Mouse (Mus musculus) heart, embryonic 15.5 days (tissue): ENCODE measurements around the gene Gabarapl1. TPM values are rescaled to one million over a fixed set of nuclear protein-coding genes. Genes with fewer than 3 reads are reported as not detected.

ENCODE experiments used
- ATAC-seq: fragments of 200-750 bp; cut with Nextera tagmentation; replicated peaks from 2 replicates; pipeline ENCODE4 v1.8.0; 2017; ENCODE audit warnings: low read depth, moderate TSS enrichment; ENCODE audit not compliant: insufficient number of reproducible peaks, insufficient read depth, low FRiP score
- H3K27ac ChIP-seq: fragments of 300-500 bp; sonication (generic); 2 replicates; pipeline ENCODE4 v1.5.1; 2015; ENCODE audit warnings: mild to moderate bottlenecking, inconsistent platforms
- H3K27me3 ChIP-seq: fragments of 300-500 bp; sonication (generic); 2 replicates; pipeline ENCODE4 v1.6.1; 2015; ENCODE audit warnings: inconsistent platforms
- H3K36me3 ChIP-seq: fragments of 300-500 bp; sonication (generic); 2 replicates; pipeline ENCODE4 v1.6.1; 2015; ENCODE audit warnings: mild to moderate bottlenecking, inconsistent platforms
- H3K4me1 ChIP-seq: fragments of 300-500 bp; sonication (generic); replicated peaks from 2 replicates; pipeline ENCODE4 v1.6.1; 2015; ENCODE audit warnings: inconsistent platforms
- H3K4me2 ChIP-seq: fragments of 300-500 bp; sonication (generic); 2 replicates; pipeline ENCODE4 v1.6.1; 2015; ENCODE audit warnings: inconsistent platforms, mild to moderate bottlenecking, moderate library complexity
- H3K4me3 ChIP-seq: fragments of 300-500 bp; sonication (generic); 2 replicates; pipeline ENCODE4 v1.5.1; 2015; ENCODE audit warnings: mild to moderate bottlenecking, inconsistent platforms
- H3K9ac ChIP-seq: fragments of 300-500 bp; sonication (generic); 2 replicates; pipeline ENCODE4 v1.6.1; 2015; ENCODE audit warnings: mild to moderate bottlenecking, inconsistent platforms
- H3K9me3 ChIP-seq: fragments of 300-500 bp; sonication (generic); replicated peaks from 2 replicates; pipeline ENCODE4 v1.6.1; 2016; ENCODE audit warnings: inconsistent platforms
- WGBS: fragments of 180-500 bp; shearing (Covaris S2); methylation state at CpG from one replicate; pipeline ENCODE4 v1.1.7; 2015; ENCODE audit warnings: mixed read lengths; 5-methylcytosine and 5-hydroxymethylcytosine counted together
- polyA plus RNA-seq: library from polyadenylated mRNA; unstranded; fragments of >200 nt; fragmentation: Nextera tagmentation; extraction: Ambion mirVana; gene quantifications from 2 replicates; pipeline ENCODE4 v1.2.1, GENCODE M21; 2015

Gabarapl1 gene
- polyA plus RNA-seq, 1 experiment from 2014 or later, result 41.6 TPM

GRCm38 (mm10) chr6:129514376-129514775 lies 18.6 kb upstream of the Gabarapl1 start:
- 34% methylated on average over 2 of the region's 2 CpGs for WGBS
- no peak overlapping the region for H3K27ac ChIP-seq
- ATAC-seq, result no peak

GRCm38 (mm10) chr6:129515068-129515467 lies 17.9 kb upstream of the Gabarapl1 start:
- H3K9me3 ChIP-seq, result no peaks in the 10 kb centered on the region
- no peak overlapping the region for H3K27ac ChIP-seq
- ATAC-seq, result no peak
- no peaks in the 10 kb centered on the region for H3K27me3 ChIP-seq
- H3K4me3 ChIP-seq, result no peak overlapping the region
- H3K4me2 ChIP-seq, result no peak overlapping the region
- peaks cover 6% of the 10 kb centered on the region; the same call in 1 of the 2 replicates for H3K4me1 ChIP-seq
- WGBS, result 78% methylated on average over 3 of the region's 3 CpGs
- H3K36me3 ChIP-seq, result no peaks in the 10 kb centered on the region
- no peak overlapping the region for H3K9ac ChIP-seq

More at GRCm38 (mm10) chr6:129514376-129514775, 18.6 kb upstream of the Gabarapl1 start:
- Histone ChIP-seq H3K9me3 (no peaks in the 10 kb centered on the region), H3K4me1 (peaks cover 6% of the 10 kb centered on the region; the same call in 1 of the 2 replicates), H3K4me2 (no peak overlapping the region), H3K36me3 (no peaks in the 10 kb centered on the region), H3K9ac (no peak overlapping the region), H3K4me3 (no peak overlapping the region), H3K27me3 (no peaks in the 10 kb centered on the region)

- H3K36me3 ChIP-seq, result no peaks in the 10 kb centered on the region
- no peak overlapping the region for H3K9ac ChIP-seq
- H3K4me2 ChIP-seq, result no peak overlapping the region
- peaks cover 6% of the 10 kb centered on the region; the same call in 1 of the 2 replicates for H3K4me1 ChIP-seq
- H3K27ac ChIP-seq, result no peak overlapping the region
- H3K9me3 ChIP-seq, result no peaks in the 10 kb centered on the region
- H3K4me3 ChIP-seq, result no peak overlapping the region
- no peak for ATAC-seq
- no peaks in the 10 kb centered on the region for H3K27me3 ChIP-seq
- 80% methylated on average over 10 of the region's 10 CpGs for WGBS
Observed at GRCm38 (mm10) chr6:129516388-129516787, 16.6 kb upstream of the Gabarapl1 start.

GRCm38 (mm10) chr6:129517752-129518408 lies 15.1 kb upstream of the Gabarapl1 start:
- WGBS, result 49% methylated on average over 2 of the region's 2 CpGs
- peak; percentile 70; the same call in 1 of the 2 replicates for ATAC-seq

GRCm38 (mm10) chr6:129526069-129526468 lies 6.9 kb upstream of the Gabarapl1 start:
- no peak overlapping the region for H3K27ac ChIP-seq
- no peak overlapping the region for H3K4me2 ChIP-seq
- H3K27me3 ChIP-seq, result no peaks in the 10 kb centered on the region
- no peaks in the 10 kb centered on the region for H3K4me1 ChIP-seq
- H3K36me3 ChIP-seq, result no peaks in the 10 kb centered on the region
- no peak overlapping the region for H3K4me3 ChIP-seq
- H3K9ac ChIP-seq, result no peak overlapping the region
- no peak for ATAC-seq
- no peaks in the 10 kb centered on the region for H3K9me3 ChIP-seq

More at GRCm38 (mm10) chr6:129517752-129518408, 15.1 kb upstream of the Gabarapl1 start:
- no peak overlapping the region for H3K9ac ChIP-seq
- H3K27ac ChIP-seq, result no peak overlapping the region
- no peaks in the 10 kb centered on the region for H3K36me3 ChIP-seq
- no peak overlapping the region for H3K4me3 ChIP-seq
- H3K9me3 ChIP-seq, result no peaks in the 10 kb centered on the region
- no peaks in the 10 kb centered on the region for H3K27me3 ChIP-seq
- H3K4me2 ChIP-seq, result no peak overlapping the region
- peaks cover 6% of the 10 kb centered on the region; the same call in 1 of the 2 replicates for H3K4me1 ChIP-seq

GRCm38 (mm10) chr6:129527416-129527815 lies 5.5 kb upstream of the Gabarapl1 start:
- Histone ChIP-seq H3K27ac (no peak overlapping the region), H3K36me3 (no peaks in the 10 kb centered on the region), H3K4me3 (no peak overlapping the region), H3K4me1 (peaks cover 3% of the 10 kb centered on the region), H3K9ac (no peak overlapping the region), H3K4me2 (no peak overlapping the region), H3K27me3 (no peaks in the 10 kb centered on the region), H3K9me3 (no peaks in the 10 kb centered on the region)
- no peak for ATAC-seq
- WGBS, result 55% methylated on average over 2 of the region's 2 CpGs

- H3K4me3 ChIP-seq, result no peak overlapping the region
- no peak overlapping the region for H3K9ac ChIP-seq
- peaks cover 13% of the 10 kb centered on the region for H3K4me1 ChIP-seq
- H3K4me2 ChIP-seq, result no peak overlapping the region
- no peak for ATAC-seq
- H3K27ac ChIP-seq, result no peak overlapping the region
- H3K27me3 ChIP-seq, result no peaks in the 10 kb centered on the region
- no peaks in the 10 kb centered on the region for H3K9me3 ChIP-seq
- WGBS, result 68% methylated on average over 1 of the region's 1 CpGs
- H3K36me3 ChIP-seq, result no peaks in the 10 kb centered on the region
Observed at GRCm38 (mm10) chr6:129529605-129530004, 3.4 kb upstream of the Gabarapl1 start.

GRCm38 (mm10) chr6:129530261-129530660 lies 2.7 kb upstream of the Gabarapl1 start:
- no peak overlapping the region for H3K4me2 ChIP-seq
- H3K4me1 ChIP-seq, result peaks cover 19% of the 10 kb centered on the region
- H3K9ac ChIP-seq, result no peak overlapping the region
- ATAC-seq, result no peak
- no peaks in the 10 kb centered on the region for H3K27me3 ChIP-seq
- H3K36me3 ChIP-seq, result no peaks in the 10 kb centered on the region
- no peak overlapping the region for H3K4me3 ChIP-seq
- H3K9me3 ChIP-seq, result no peaks in the 10 kb centered on the region
- H3K27ac ChIP-seq, result no peak overlapping the region

GRCm38 (mm10) chr6:129532556-129532941 lies 411 bp upstream of the Gabarapl1 start:
- whole genome bisulfite sequencing, result 28% methylated on average over 7 of the region's 7 CpGs
- no peaks in the 10 kb centered on the region for H3K27me3 ChIP-seq
- H3K4me1 ChIP-seq, result peaks cover 27% of the 10 kb centered on the region
- 0 out of 2 replicates have a peak, but pooled peaks have one; percentile 5 for ATAC-seq
- peaks cover 2% of the 10 kb centered on the region; the same call in 1 of the 2 replicates for H3K36me3 ChIP-seq
- peak overlapping the region; percentile 66 for H3K27ac ChIP-seq
- H3K9ac ChIP-seq, result peak overlapping the region; percentile 70; the same call in 1 of the 2 replicates
- H3K4me2 ChIP-seq, result peak overlapping the region; percentile 87
- H3K9me3 ChIP-seq, result no peaks in the 10 kb centered on the region
- H3K4me3 ChIP-seq, result peak overlapping the region; percentile 71

- H3K36me3 ChIP-seq, result peaks cover 14% of the 10 kb centered on the region; the same call in 1 of the 2 replicates
- peak overlapping the region; percentile 66 for H3K27ac ChIP-seq
- no peaks in the 10 kb centered on the region for H3K27me3 ChIP-seq
- 0 out of 2 replicates have a peak, but pooled peaks have one; percentile 4 for ATAC-seq
- WGBS, result 12% methylated on average over 9 of the region's 9 CpGs
- no peaks in the 10 kb centered on the region for H3K9me3 ChIP-seq
- peak overlapping the region; percentile 70 for H3K9ac ChIP-seq
- peak overlapping the region; percentile 71 for H3K4me3 ChIP-seq
- H3K4me2 ChIP-seq, result peak overlapping the region; percentile 87
- peaks cover 27% of the 10 kb centered on the region for H3K4me1 ChIP-seq
Observed at GRCm38 (mm10) chr6:129534057-129534456, 1.1 kb downstream of the Gabarapl1 start.

- H3K4me3 ChIP-seq, result peak overlapping the region; percentile 71
- H3K4me1 ChIP-seq, result peaks cover 27% of the 10 kb centered on the region
- peak overlapping the region; percentile 66; the same call in 1 of the 2 replicates for H3K27ac ChIP-seq
- 46% methylated on average over 4 of the region's 4 CpGs for WGBS
- H3K9me3 ChIP-seq, result no peaks in the 10 kb centered on the region
- peaks cover 21% of the 10 kb centered on the region; the same call in 1 of the 2 replicates for H3K36me3 ChIP-seq
- H3K9ac ChIP-seq, result peak overlapping the region; percentile 70
- no peak for ATAC-seq
- H3K27me3 ChIP-seq, result no peaks in the 10 kb centered on the region
- peak overlapping the region; percentile 87 for H3K4me2 ChIP-seq
Observed at GRCm38 (mm10) chr6:129534627-129535190, 1.7 kb downstream of the Gabarapl1 start.
